Mouse (Mus musculus) heart, embryonic 16.5 days (tissue): ENCODE data around the gene Ddx24. TPM values are rescaled to one million over a fixed set of nuclear protein-coding genes. Genes with fewer than 3 reads are reported as not detected.
A peak's percentile ranks its signal among the peaks of the same experiment; 100 is the strongest.

Experiments used
- ATAC-seq: fragments of 200-750 bp; cut with Nextera tagmentation; replicated peaks from 2 replicates; pipeline ENCODE4 v1.8.0; 2017; ENCODE audit warnings: moderate number of reproducible peaks; ENCODE audit not compliant: insufficient read depth, low FRiP score; ENCODE audit errors: extremely low read depth
- H3K27ac ChIP-seq: fragments of 300-500 bp; sonication (generic); 2 replicates; pipeline ENCODE4 v1.5.1; 2014; ENCODE audit warnings: mild to moderate bottlenecking, low read length, control low read depth, moderate library complexity
- H3K27me3 ChIP-seq: fragments of 300-500 bp; sonication (generic); 2 replicates; pipeline ENCODE4 v1.6.1; 2014; ENCODE audit warnings: low read length, mixed read lengths; ENCODE audit not compliant: control insufficient read depth, insufficient read depth
- H3K36me3 ChIP-seq: fragments of 300-500 bp; sonication (generic); 2 replicates; pipeline ENCODE4 v1.6.1; 2014; ENCODE audit not compliant: control insufficient read depth, insufficient read depth
- H3K4me1 ChIP-seq: fragments of 300-500 bp; sonication (generic); 2 replicates; pipeline ENCODE4 v1.6.1; 2014; ENCODE audit warnings: low read length, mixed read lengths; ENCODE audit not compliant: control insufficient read depth, insufficient read depth
- H3K4me2 ChIP-seq: fragments of 300-500 bp; sonication (generic); 2 replicates; pipeline ENCODE4 v1.6.1; 2014; ENCODE audit warnings: low read depth, mild to moderate bottlenecking, control low read depth, low read length
- H3K4me3 ChIP-seq: fragments of 300-500 bp; sonication (generic); 2 replicates; pipeline ENCODE4 v1.5.1; 2014; ENCODE audit warnings: mild to moderate bottlenecking, control low read depth, low read length
- H3K9ac ChIP-seq: fragments of 300-500 bp; sonication (generic); 2 replicates; pipeline ENCODE4 v1.6.1; 2014; ENCODE audit warnings: low read length, control low read depth
- H3K9me3 ChIP-seq: fragments of 300-500 bp; sonication (generic); replicated peaks from 2 replicates; pipeline ENCODE4 v1.6.1; 2016; ENCODE audit warnings: low read length; ENCODE audit not compliant: control insufficient read depth
- WGBS: fragments of 180-500 bp; shearing (Covaris S2); extraction: QIAGEN DNeasy Blood & Tissue Kit; methylation state at CpG from one replicate; pipeline ENCODE4 v1.1.7; 2014; 5-methylcytosine and 5-hydroxymethylcytosine counted together
- polyA plus RNA-seq: library from polyadenylated mRNA; unstranded; fragments of >200 nt; fragmentation: Nextera tagmentation; extraction: Ambion mirVana; gene quantifications from 2 replicates; pipeline ENCODE4 v1.2.1, GENCODE M21; 2015

The Ddx24 gene
- polyA plus RNA-seq, 1 experiment from 2014 or later, result 66.9 TPM

DNA sequence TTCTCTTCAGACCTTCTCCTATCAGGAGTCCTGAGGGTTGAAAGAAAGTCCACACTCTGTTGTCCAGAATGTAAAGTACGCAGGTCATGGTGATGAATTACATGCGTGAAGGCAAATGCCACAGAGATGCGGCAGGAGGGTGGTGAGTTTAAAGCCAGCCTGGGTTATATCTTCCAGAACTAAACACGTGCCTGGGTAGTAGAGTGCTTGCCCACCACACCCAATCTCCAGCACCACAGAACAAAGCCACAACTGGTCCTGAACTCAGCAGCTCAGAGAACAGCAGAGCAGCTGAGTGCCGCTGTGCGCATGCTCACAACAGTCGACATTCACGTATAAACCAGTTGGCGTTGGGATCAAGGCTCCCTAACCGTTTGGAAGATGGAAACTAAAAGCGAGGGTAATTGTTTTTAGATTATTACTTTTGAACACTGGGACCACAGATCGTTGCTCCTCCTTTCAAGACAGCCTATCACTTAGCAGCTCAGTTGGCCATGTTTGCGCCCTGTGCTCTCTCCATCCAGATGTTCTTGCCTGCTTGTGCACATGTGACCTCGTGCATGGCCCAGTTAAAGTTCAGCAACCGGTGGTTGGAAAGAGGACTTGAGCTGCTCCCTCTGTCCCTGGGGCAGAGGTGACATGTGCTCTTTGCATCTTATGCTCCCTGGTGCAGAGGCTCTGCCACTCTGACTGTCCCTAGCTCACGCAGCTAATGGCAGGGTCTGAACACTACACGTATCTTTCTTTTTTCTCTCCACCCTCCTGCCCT, 63.9 kb downstream of the Ddx24 start:
- peak overlapping the region; percentile 38 for H3K27ac ChIP-seq

GRCm38 (mm10) chr12:103360812-103361211, 64.8 kb downstream of the Ddx24 start:
- peaks cover 34% of the 10 kb centered on the region for H3K4me1 ChIP-seq
- H3K27ac ChIP-seq, result no peak overlapping the region
- no peak overlapping the region for H3K9ac ChIP-seq
- WGBS, result 80% methylated on average over 8 of the region's 8 CpGs
- H3K4me3 ChIP-seq, result no peak overlapping the region
- no peak overlapping the region for H3K4me2 ChIP-seq
- no peaks in the 10 kb centered on the region for H3K27me3 ChIP-seq
- H3K36me3 ChIP-seq, result no peaks in the 10 kb centered on the region
- H3K9me3 ChIP-seq, result no peaks in the 10 kb centered on the region
- ATAC-seq, result no peak

More for the DNA sequence above, 63.9 kb downstream of the Ddx24 start:
- Histone ChIP-seq H3K4me2 (no peak overlapping the region), H3K9me3 (no peaks in the 10 kb centered on the region), H3K27me3 (no peaks in the 10 kb centered on the region), H3K9ac (no peak overlapping the region; the same call in 1 of the 2 replicates), H3K4me1 (peaks cover 27% of the 10 kb centered on the region), H3K36me3 (no peaks in the 10 kb centered on the region), H3K4me3 (no peak overlapping the region)
- no peak for ATAC-seq
- 80% methylated on average over 17 of the region's 17 CpGs for WGBS

DNA sequence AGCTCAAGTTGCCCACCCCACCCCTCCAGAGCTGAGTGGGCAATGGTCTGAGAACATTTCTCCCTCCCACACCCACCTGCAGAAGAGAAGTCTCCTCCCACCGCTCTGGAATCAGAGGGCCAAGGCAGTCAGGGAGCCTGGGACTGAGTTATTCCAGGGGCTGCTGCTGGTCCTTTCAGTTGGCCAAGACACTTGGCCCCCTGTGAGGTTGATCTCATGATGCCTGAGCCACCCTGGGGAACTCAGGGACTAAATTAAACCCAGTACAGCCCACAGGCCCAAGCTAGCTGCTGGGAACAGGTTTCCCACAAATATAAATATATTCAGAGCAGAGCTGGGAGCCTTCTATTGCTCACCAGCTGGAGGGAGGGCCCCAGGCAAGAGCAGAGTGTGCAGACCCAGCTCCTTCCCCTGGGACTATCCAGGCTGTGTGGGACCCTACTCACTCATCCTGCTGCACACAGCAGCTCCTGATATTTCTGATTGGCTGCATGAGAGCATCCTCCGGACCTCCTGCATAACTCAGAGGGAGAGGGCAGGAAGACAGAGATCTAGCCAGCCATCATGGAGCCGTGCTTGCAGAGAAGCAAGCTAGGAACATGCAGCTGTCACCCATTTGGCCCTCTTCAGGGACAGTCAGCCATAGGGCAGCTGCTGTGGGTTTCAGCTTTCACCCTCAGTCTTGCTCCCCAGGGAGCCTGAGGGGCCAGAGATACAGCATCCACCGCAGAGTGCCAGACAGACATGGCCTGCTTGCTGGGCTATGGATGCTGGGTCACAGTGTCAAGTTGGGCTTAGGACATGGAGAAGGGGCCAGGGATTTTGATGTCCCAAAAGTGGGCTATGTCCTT, 66.5 kb downstream of the Ddx24 start:
- peak overlapping the region; percentile 67; the same call in 1 of the 2 replicates for H3K27ac ChIP-seq
- no peak overlapping the region for H3K4me3 ChIP-seq
- no peak for ATAC-seq
- H3K9ac ChIP-seq, result no peak overlapping the region
- no peaks in the 10 kb centered on the region for H3K27me3 ChIP-seq
- H3K9me3 ChIP-seq, result no peaks in the 10 kb centered on the region
- H3K4me2 ChIP-seq, result no peak overlapping the region
- WGBS, result 52% methylated on average over 4 of the region's 4 CpGs
- H3K4me1 ChIP-seq, result peaks cover 34% of the 10 kb centered on the region
- H3K36me3 ChIP-seq, result no peaks in the 10 kb centered on the region

- Histone ChIP-seq H3K4me3 (no peak overlapping the region), H3K9ac (peak overlapping the region; percentile 34; the same call in 1 of the 2 replicates), H3K4me2 (peak overlapping the region; percentile 9; the same call in 1 of the 2 replicates), H3K27me3 (no peaks in the 10 kb centered on the region), H3K4me1 (peaks cover 34% of the 10 kb centered on the region), H3K27ac (peak overlapping the region; percentile 67), H3K9me3 (no peaks in the 10 kb centered on the region), H3K36me3 (no peaks in the 10 kb centered on the region)
- ATAC-seq, result no peak
- WGBS, result 34% methylated on average over 8 of the region's 8 CpGs
Observed at GRCm38 (mm10) chr12:103358216-103358615, 67.4 kb downstream of the Ddx24 start.

Other genes with a start within 250 kb of the Ddx24 start
- gene Prima1, start 183.7 kb downstream of the Ddx24 start, polyA plus RNA-seq, result 0.16 and 0.17 TPM in 2 replicates
- not detected in 2 replicates for gene Fam181a, start 114.9 kb downstream of the Ddx24 start, polyA plus RNA-seq
- 253 and 264 TPM in 2 replicates for gene Asb2, start 69.8 kb downstream of the Ddx24 start, polyA plus RNA-seq
- gene Otub2, start 37.1 kb downstream of the Ddx24 start, polyA plus RNA-seq, result 9.9 and 11.7 TPM in 2 replicates
- 0.15 and 0.38 TPM in 2 replicates for gene 9330161L09Rik, start 18.0 kb downstream of the Ddx24 start, polyA plus RNA-seq
- gene Ifi27, start 8.4 kb upstream of the Ddx24 start, polyA plus RNA-seq, result 43.2 and 48.3 TPM in 2 replicates
- 11.6 and 17.8 TPM in 2 replicates for gene Ifi27l2a, start 17.9 kb upstream of the Ddx24 start, polyA plus RNA-seq
- 0.17 and 0.38 TPM in 2 replicates for gene Ifi27l2b, start 31.4 kb upstream of the Ddx24 start, polyA plus RNA-seq
- gene Ppp4r4, start 106.5 kb upstream of the Ddx24 start, polyA plus RNA-seq, result 0.17 and 0.35 TPM in 2 replicates
- 0.10 TPM in 1 of 2 replicates, not detected in the other for gene Serpina10, start 205.6 kb upstream of the Ddx24 start, polyA plus RNA-seq
- 1.2 and 1.7 TPM in 2 replicates for gene Serpina6, start 231.4 kb upstream of the Ddx24 start, polyA plus RNA-seq